Mouse (Mus musculus) erythroid progenitor cell, adult 5-6 weeks (primary cell): ENCODE data around the gene Nfkbid. TPM values are rescaled to one million over a fixed set of nuclear protein-coding genes. Genes with fewer than 3 reads are reported as not detected.

Source experiments
- ATAC-seq: replicated peaks from 2 replicates; pipeline ENCODE4 v1.8.0; 2016; ENCODE audit warnings: moderate number of reproducible peaks, mild to moderate bottlenecking, moderate TSS enrichment, inconsistent platforms; ENCODE audit not compliant: poor library complexity, low FRiP score, severe bottlenecking
- total RNA-seq, 2 experiments: library from RNA; stranded (forward) in 1 of 2; stranded (reverse) in 1 of 2; fragments of 150-400 nt in 1 of 2; fragments of 186-747, 209-891 nt in 1 of 2; gene quantifications; 2 replicates each; pipeline versions ENCODE4 v1.2.3 to v1.2.4; 2015 to 2017; ENCODE audit warnings: low replicate concordance in 2 of 2

The Nfkbid gene
- 7.2 and 20.1 TPM in 2 replicates for total RNA-seq (2015; ENCODE audit: low replicate concordance)
- 2.6 and 4.1 TPM in 2 replicates for total RNA-seq (2017; ENCODE audit: low replicate concordance)

GRCm38 (mm10) chr7:30421175-30421889 lies at the start of gene Nfkbid:
TSS of gene Nfkbid (plus strand) at chr7:30421732.
- ATAC-seq, result peak; percentile 72

DNA sequence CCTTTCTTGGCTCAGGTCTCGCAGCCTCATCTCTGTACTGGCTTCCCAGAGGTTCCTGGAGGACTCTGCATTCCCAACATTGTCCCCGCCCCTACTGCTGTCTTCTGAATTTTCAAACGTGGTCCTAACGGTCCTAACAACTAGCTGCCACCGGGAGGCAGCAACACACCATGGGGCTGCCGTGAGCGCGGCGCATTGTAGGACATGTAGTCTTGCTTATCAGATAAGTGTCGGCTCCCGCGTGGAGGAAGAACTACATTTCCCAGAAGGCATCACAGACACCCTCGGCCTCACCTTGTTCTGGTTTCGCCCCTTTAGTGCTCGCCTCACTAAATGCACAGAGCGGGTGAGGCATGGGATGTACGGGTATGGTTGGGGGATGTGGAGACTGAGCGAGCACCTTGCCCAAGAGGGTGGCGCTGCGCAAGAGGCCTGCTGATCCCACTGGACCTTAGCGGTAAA lies 48.0 kb upstream of the Nfkbid start:
- ATAC-seq, result peak; percentile 99

DNA sequence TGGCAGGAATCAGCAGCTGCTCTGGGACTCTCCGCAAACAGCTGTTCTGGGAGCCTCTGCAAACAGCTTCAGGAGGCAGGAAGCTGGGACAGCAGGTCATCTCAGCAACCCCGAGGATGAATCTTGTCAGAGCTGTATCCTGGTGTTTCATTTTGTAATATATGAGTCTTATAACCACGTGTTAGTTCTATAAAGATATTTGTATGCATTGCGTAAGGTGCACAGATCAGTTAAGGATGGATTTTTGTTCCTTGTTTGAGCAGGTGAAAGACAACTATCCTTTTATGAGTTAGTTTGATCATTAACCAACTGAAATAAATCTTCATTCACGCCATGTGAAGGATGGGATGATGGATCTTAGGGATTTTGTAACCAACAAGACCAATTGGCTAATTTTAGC lies 41.5 kb upstream of the Nfkbid start:
- no peak for ATAC-seq

- ATAC-seq, result no peak
Observed at GRCm38 (mm10) chr7:30384106-30384505, 37.4 kb upstream of the Nfkbid start.

- ATAC-seq, result no peak
Observed at GRCm38 (mm10) chr7:30392746-30393520, 28.6 kb upstream of the Nfkbid start.

- ATAC-seq, result no peak
Observed at GRCm38 (mm10) chr7:30393631-30394030, 27.9 kb upstream of the Nfkbid start.

GRCm38 (mm10) chr7:30394379-30394778 lies 27.2 kb upstream of the Nfkbid start:
- no peak for ATAC-seq

GRCm38 (mm10) chr7:30394871-30395270 lies 26.7 kb upstream of the Nfkbid start:
- ATAC-seq, result no peak

- no peak for ATAC-seq
Observed at GRCm38 (mm10) chr7:30399671-30400070, 21.9 kb upstream of the Nfkbid start.

- ATAC-seq, result no peak
Observed at GRCm38 (mm10) chr7:30402343-30402742, 19.2 kb upstream of the Nfkbid start.

GRCm38 (mm10) chr7:30408639-30409038 lies 12.9 kb upstream of the Nfkbid start:
- ATAC-seq, result no peak

DNA sequence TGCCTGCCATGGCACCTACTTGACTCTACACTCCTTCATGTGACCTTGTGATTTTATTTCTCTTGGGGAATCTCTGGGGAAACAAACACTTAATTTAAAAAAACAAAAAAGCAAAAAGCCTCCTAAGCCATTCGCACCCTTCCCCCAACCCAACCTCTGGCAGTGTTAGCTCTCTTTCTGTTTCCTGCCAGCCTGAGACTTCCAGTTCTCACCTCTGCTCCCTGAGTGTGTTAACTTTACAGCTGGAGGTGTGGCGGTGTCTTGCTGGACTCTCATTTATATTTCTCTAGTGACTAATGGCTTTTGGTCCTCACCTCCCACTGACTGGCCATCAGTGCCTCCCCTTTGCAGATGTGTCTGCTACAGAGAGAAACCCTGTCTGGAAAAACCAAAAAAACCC lies 11.7 kb upstream of the Nfkbid start:
- no peak for ATAC-seq

- no peak for ATAC-seq
Observed at GRCm38 (mm10) chr7:30411023-30411422, 10.5 kb upstream of the Nfkbid start.

GRCm38 (mm10) chr7:30412735-30413147 lies 8.8 kb upstream of the Nfkbid start:
- ATAC-seq, result no peak

GRCm38 (mm10) chr7:30413596-30413995 lies 7.9 kb upstream of the Nfkbid start, which contains the start of gene Tyrobp:
TSS of gene Tyrobp (plus strand) at chr7:30413760.
- ATAC-seq, result no peak

- ATAC-seq, result no peak
Observed at GRCm38 (mm10) chr7:30417856-30418255, 3.7 kb upstream of the Nfkbid start.

DNA sequence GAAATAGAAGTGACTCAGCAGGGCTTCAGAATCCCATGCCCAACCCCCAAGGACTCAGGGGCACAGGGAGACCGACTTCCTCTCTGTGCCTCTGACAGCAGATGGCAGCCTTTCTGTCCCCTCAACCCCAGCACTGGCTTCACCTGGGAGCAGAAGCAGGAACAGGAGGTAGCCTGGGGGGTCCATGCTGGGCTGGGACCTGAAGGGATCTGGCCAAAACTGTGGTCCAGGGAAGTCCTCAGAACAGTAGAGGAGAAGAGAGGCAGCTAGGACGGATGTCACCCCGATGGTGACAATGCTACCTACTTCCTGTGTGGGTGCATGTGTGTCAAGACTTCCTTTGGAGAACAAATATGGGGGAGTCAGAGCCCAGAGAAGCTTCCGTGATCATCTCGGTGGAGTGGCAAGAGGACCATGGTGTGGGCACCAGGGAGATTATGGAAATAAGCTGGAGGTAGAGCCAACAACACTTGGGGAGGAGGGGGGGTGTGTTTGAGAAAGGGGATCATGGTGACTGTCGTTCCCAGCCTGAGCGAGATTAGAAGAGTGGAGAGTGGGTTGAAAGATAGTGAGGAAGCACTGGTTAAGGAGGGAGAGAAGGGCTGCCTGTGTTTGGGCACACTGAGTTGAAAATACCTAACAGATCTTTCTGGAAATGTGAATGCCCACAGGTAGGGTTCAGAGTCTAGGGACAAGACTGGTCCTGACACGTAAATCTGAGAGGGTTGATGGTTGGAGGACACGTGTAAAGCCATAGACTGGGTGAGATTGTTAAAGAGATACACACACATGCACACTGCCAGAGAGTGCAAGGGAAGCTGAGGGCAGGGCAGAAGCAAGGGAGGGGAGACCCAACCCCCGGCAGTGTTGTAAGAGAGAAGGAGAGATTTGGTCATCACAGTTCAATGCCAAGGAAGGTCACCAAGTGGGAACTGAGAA lies 1.7 kb upstream of the Nfkbid start, which contains the start of gene Hcst:
Hcst (minus strand) TSS at position 294 of the 939 bp plus-strand sequence.
- no peak for ATAC-seq

- no peak for ATAC-seq
Observed at GRCm38 (mm10) chr7:30420673-30421072, 859 bp upstream of the Nfkbid start.

DNA sequence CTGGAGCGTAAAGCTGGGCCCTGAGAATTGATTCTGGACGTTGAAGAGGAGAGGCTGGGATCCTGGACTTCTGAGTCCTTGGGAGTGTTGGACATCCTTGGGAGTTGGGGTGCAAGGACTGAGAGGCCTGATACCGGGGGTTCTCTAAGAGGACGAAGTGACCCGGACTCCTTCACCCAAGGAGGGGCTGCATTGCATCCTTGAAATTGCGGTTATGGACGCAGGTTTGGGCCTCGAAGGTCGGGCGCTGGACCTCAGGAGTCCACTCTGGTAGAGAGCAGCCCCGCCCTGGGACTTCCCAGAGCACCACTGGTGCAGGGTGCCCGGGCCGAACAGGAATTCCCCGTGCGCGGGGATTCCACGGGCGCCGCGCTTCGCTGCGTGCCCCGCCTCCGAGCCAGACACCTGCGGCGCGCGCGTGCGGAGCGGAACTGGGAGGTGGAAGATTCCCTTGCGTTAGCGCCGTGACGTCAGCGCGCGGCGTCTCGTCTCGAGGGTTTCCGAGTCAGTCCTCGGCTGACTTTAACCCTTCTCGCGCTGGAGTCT lies 431 bp downstream of the Nfkbid start:
- peak; percentile 49; the same call in 1 of the 2 replicates for ATAC-seq
